Mouse (Mus musculus) left cerebral cortex, adult 2 months (tissue): ENCODE measurements at regions not wholly inside any gene's neighbourhood (a gene's known extent, or its start where the extent isn't known, plus 50 kb on each side); places are given as distances from the start of the nearest gene placed in this dataset.

Experiments used
- DNase-seq, 2 experiments: peaks; one replicate each; pipeline ENCODE4 v3.0.0; 2021 to 2022; ENCODE audit warnings: low spot score in 2 of 2, mixed read lengths in 1 of 2; ENCODE audit errors: extremely low spot score in 1 of 2
- H3K27ac ChIP-seq: fragments of 200-600 bp; 2 replicates; pipeline ENCODE4 v1.8.1; 2022
- H3K4me3 ChIP-seq: fragments of 200-600 bp; 2 replicates; pipeline ENCODE4 v1.8.1; 2022
- CTCF ChIP-seq: fragments of 200-600 bp; IDR thresholded peaks from 2 replicates; pipeline ENCODE4 v1.8.1; 2022; ENCODE audit warnings: antibody characterized with exemption, mild to moderate bottlenecking, moderate library complexity
- intact Hi-C: fragments of 180-260 bp; cut with DNase I; formaldehyde crosslinking; loops from one replicate; pipeline ENCODE4 v1.15.1; 2025

GRCm38 (mm10) chr12:13810155-13810515 lies 341.7 kb downstream of the Fam84a start:
- DNase-seq: no peak
- H3K4me3 ChIP-seq: no peak overlapping the region
- H3K27ac ChIP-seq: no peak overlapping the region
- TF ChIP-seq CTCF: no peak
- intact Hi-C loops: no loop called here

GRCm38 (mm10) chr12:13809291-13810154 lies 342.3 kb downstream of the Fam84a start:
- intact Hi-C loops: no loop called here
- no peak for TF ChIP-seq CTCF
- no peak for DNase-seq
- H3K27ac ChIP-seq: no peak overlapping the region
- H3K4me3 ChIP-seq: no peak overlapping the region

GRCm38 (mm10) chr12:13779752-13780151 lies 372.1 kb downstream of the Fam84a start:
- H3K27ac ChIP-seq: no peak overlapping the region
- H3K4me3 ChIP-seq: no peak overlapping the region
- DNase-seq: no peak
- peak; percentile 27 for TF ChIP-seq CTCF
- intact Hi-C loops: no loop called here

GRCm38 (mm10) chr12:13776687-13777086 lies 375.2 kb downstream of the Fam84a start:
- no peak for TF ChIP-seq CTCF
- no peak for DNase-seq

GRCm38 (mm10) chr12:13769696-13770095 lies 382.2 kb downstream of the Fam84a start:
- TF ChIP-seq CTCF: no peak
- DNase-seq: no peak
- Histone ChIP-seq H3K27ac (no peak overlapping the region), H3K4me3 (no peak overlapping the region)
- intact Hi-C loops: no loop called here

More at GRCm38 (mm10) chr12:13776687-13777086, 375.2 kb downstream of the Fam84a start:
- intact Hi-C loops: no loop called here
- no peak overlapping the region for H3K27ac ChIP-seq
- H3K4me3 ChIP-seq: no peak overlapping the region

- no peak for DNase-seq
- Histone ChIP-seq H3K4me3 (no peak overlapping the region), H3K27ac (no peak overlapping the region)
- no peak for TF ChIP-seq CTCF
- intact Hi-C loops: no loop called here
These were observed 382.7 kb downstream of the Fam84a start for GRCm38 (mm10) chr12:13769156-13769555.

GRCm38 (mm10) chr12:13766486-13766885 lies 385.4 kb downstream of the Fam84a start:
- Histone ChIP-seq H3K4me3 (no peak overlapping the region), H3K27ac (no peak overlapping the region)
- DNase-seq: no peak
- no peak for TF ChIP-seq CTCF
- intact Hi-C loops: no loop called here

GRCm38 (mm10) chr12:13753878-13754277 lies 398.0 kb downstream of the Fam84a start:
- H3K27ac ChIP-seq: no peak overlapping the region
- intact Hi-C loops: no loop called here

GRCm38 (mm10) chr12:13744323-13744931 lies 407.4 kb downstream of the Fam84a start:
- no peak for TF ChIP-seq CTCF
- peak in 1 of 2 experiments; percentile 14 for DNase-seq
- Histone ChIP-seq H3K4me3 (no peak overlapping the region), H3K27ac (no peak overlapping the region)
- intact Hi-C loops: no loop called here

More at GRCm38 (mm10) chr12:13753878-13754277, 398.0 kb downstream of the Fam84a start:
- no peak for DNase-seq
- TF ChIP-seq CTCF: no peak
- no peak overlapping the region for H3K4me3 ChIP-seq

GRCm38 (mm10) chr12:13729901-13730637 lies 421.8 kb downstream of the Fam84a start:
- intact Hi-C loops: no loop called here
- Histone ChIP-seq H3K4me3 (no peak overlapping the region), H3K27ac (no peak overlapping the region)
- DNase-seq: no peak
- no peak for TF ChIP-seq CTCF

- Histone ChIP-seq H3K4me3 (no peak overlapping the region), H3K27ac (no peak overlapping the region)
- no peak for TF ChIP-seq CTCF
- intact Hi-C loops: no loop called here
- no peak for DNase-seq
These were observed 422.9 kb downstream of the Fam84a start for GRCm38 (mm10) chr12:13728986-13729385.

GRCm38 (mm10) chr12:13724511-13724910 lies 427.3 kb downstream of the Fam84a start:
- no peak for DNase-seq
- intact Hi-C loops: no loop called here
- no peak for TF ChIP-seq CTCF
- H3K4me3 ChIP-seq: no peak overlapping the region
- H3K27ac ChIP-seq: no peak overlapping the region
